Mouse (Mus musculus) forebrain, embryonic 14.5 days (tissue): ENCODE results near the gene Rasgrf1. TPM values are rescaled to one million over a fixed set of nuclear protein-coding genes. Genes with fewer than 3 reads are reported as not detected.

Experiments used
- ATAC-seq: fragments of 200-750 bp; cut with Nextera tagmentation; 2 replicates; pipeline ENCODE4 v1.8.0; 2017; ENCODE audit warnings: mild to moderate bottlenecking, moderate library complexity
- DNase-seq: peaks from one replicate; pipeline ENCODE4 v3.0.0-alpha.2; 2015; ENCODE audit warnings: low spot score
- H3K27ac ChIP-seq: fragments of 300-500 bp; sonication (generic); 2 replicates; pipeline ENCODE4 v1.5.1; 2014; ENCODE audit warnings: low read depth, mild to moderate bottlenecking, control low read depth, low read length, moderate library complexity
- H3K27me3 ChIP-seq: fragments of 300-500 bp; sonication (generic); replicated peaks from 2 replicates; pipeline ENCODE4 v1.6.1; 2014; ENCODE audit warnings: low read length, control low read depth, mixed read lengths; ENCODE audit not compliant: control insufficient read depth, insufficient read depth
- H3K36me3 ChIP-seq: fragments of 300-500 bp; sonication (generic); 2 replicates; pipeline ENCODE4 v1.6.1; 2014; ENCODE audit warnings: low read length, control low read depth; ENCODE audit not compliant: control insufficient read depth, insufficient read depth
- H3K4me1 ChIP-seq: fragments of 300-500 bp; sonication (generic); 2 replicates; pipeline ENCODE4 v1.6.1; 2014; ENCODE audit warnings: antibody characterized with exemption, low read length, control low read depth; ENCODE audit not compliant: control insufficient read depth, insufficient read depth
- H3K4me2 ChIP-seq: fragments of 300-500 bp; sonication (generic); 2 replicates; pipeline ENCODE4 v1.6.1; 2014; ENCODE audit warnings: mild to moderate bottlenecking, control low read depth, low read length
- H3K4me3 ChIP-seq: fragments of 300-500 bp; sonication (generic); 2 replicates; pipeline ENCODE4 v1.5.1; 2014; ENCODE audit warnings: low read depth, low read length, control low read depth
- H3K9ac ChIP-seq: fragments of 300-500 bp; sonication (generic); 2 replicates; pipeline ENCODE4 v1.6.1; 2014; ENCODE audit warnings: mild to moderate bottlenecking, low read length, control low read depth, moderate library complexity
- H3K9me3 ChIP-seq: fragments of 300-500 bp; sonication (generic); replicated peaks from 2 replicates; pipeline ENCODE4 v1.6.1; 2016; ENCODE audit warnings: low read length, control low read depth, mixed read lengths; ENCODE audit not compliant: control insufficient read depth
- whole genome bisulfite sequencing: fragments of 180-500 bp; shearing (Covaris S2); extraction: QIAGEN DNeasy Blood & Tissue Kit; methylation state at CpG from one replicate; pipeline ENCODE4 v1.1.7; 2014; 5-methylcytosine and 5-hydroxymethylcytosine counted together
- polyA plus RNA-seq: library from polyadenylated mRNA; unstranded; fragments of >200 nt; fragmentation: Nextera tagmentation; extraction: Ambion mirVana; gene quantifications from 2 replicates; pipeline ENCODE4 v1.2.1, GENCODE M21; 2014

The Rasgrf1 gene
- polyA plus RNA-seq, 1 experiment from 2014 or later: 3.8 TPM

GRCm38 (mm10) chr9:89892540-89893188 is 17.0 kb upstream of the Rasgrf1 start:
- DNase-seq: no peak
- Histone ChIP-seq H3K4me3 (no peak overlapping the region), H3K9ac (no peak overlapping the region), H3K4me2 (no peak overlapping the region), H3K36me3 (no peaks in the 10 kb centered on the region), H3K4me1 (no peaks in the 10 kb centered on the region), H3K27me3 (no peaks in the 10 kb centered on the region), H3K9me3 (no peaks in the 10 kb centered on the region), H3K27ac (no peak overlapping the region)
- ATAC-seq: no peak
- WGBS: 85% methylated on average over 5 of the region's 5 CpGs

GRCm38 (mm10) chr9:89900111-89900824 is 9.4 kb upstream of the Rasgrf1 start:
- Histone ChIP-seq H3K4me2 (no peak overlapping the region), H3K4me3 (no peak overlapping the region), H3K9ac (no peak overlapping the region), H3K27me3 (no peaks in the 10 kb centered on the region), H3K9me3 (no peaks in the 10 kb centered on the region), H3K27ac (no peak overlapping the region), H3K4me1 (no peaks in the 10 kb centered on the region), H3K36me3 (no peaks in the 10 kb centered on the region)
- 16% methylated on average over 14 of the region's 14 CpGs for WGBS
- ATAC-seq (no peak), DNase-seq (no peak)

GRCm38 (mm10) chr9:89901184-89901583 is 8.5 kb upstream of the Rasgrf1 start:
- H3K9me3 ChIP-seq: no peaks in the 10 kb centered on the region
- H3K36me3 ChIP-seq: no peaks in the 10 kb centered on the region
- no peak overlapping the region for H3K27ac ChIP-seq
- 71% methylated on average over 4 of the region's 4 CpGs for WGBS
- H3K4me1 ChIP-seq: no peaks in the 10 kb centered on the region
- no peak for ATAC-seq
- peaks cover 5% of the 10 kb centered on the region; the same call in 1 of the 2 replicates for H3K27me3 ChIP-seq
- H3K9ac ChIP-seq: no peak overlapping the region
- DNase-seq: no peak
- no peak overlapping the region for H3K4me3 ChIP-seq
- H3K4me2 ChIP-seq: no peak overlapping the region

GRCm38 (mm10) chr9:89902813-89903212 is 6.9 kb upstream of the Rasgrf1 start:
- 76% methylated on average over 2 of the region's 2 CpGs for WGBS
- H3K27me3 ChIP-seq: peaks cover 21% of the 10 kb centered on the region

GRCm38 (mm10) chr9:89906645-89907044 is 3.1 kb upstream of the Rasgrf1 start:
- DNase-seq (no peak), ATAC-seq (no peak)
- H3K9me3 ChIP-seq: no peaks in the 10 kb centered on the region
- peaks cover 9% of the 10 kb centered on the region; the same call in 1 of the 2 replicates for H3K4me1 ChIP-seq
- H3K4me3 ChIP-seq: no peak overlapping the region
- H3K36me3 ChIP-seq: no peaks in the 10 kb centered on the region
- peaks cover 55% of the 10 kb centered on the region for H3K27me3 ChIP-seq
- H3K4me2 ChIP-seq: no peak overlapping the region
- no peak overlapping the region for H3K27ac ChIP-seq
- H3K9ac ChIP-seq: no peak overlapping the region

More at GRCm38 (mm10) chr9:89902813-89903212, 6.9 kb upstream of the Rasgrf1 start:
- no peak for DNase-seq
- Histone ChIP-seq H3K4me1 (no peaks in the 10 kb centered on the region), H3K4me3 (no peak overlapping the region), H3K9me3 (no peaks in the 10 kb centered on the region), H3K27ac (no peak overlapping the region), H3K4me2 (no peak overlapping the region), H3K9ac (no peak overlapping the region), H3K36me3 (no peaks in the 10 kb centered on the region)
- no peak for ATAC-seq

GRCm38 (mm10) chr9:89907941-89908340 is 1.8 kb upstream of the Rasgrf1 start:
- Histone ChIP-seq H3K4me2 (peak overlapping the region; percentile 89), H3K4me1 (peaks cover 9% of the 10 kb centered on the region; the same call in 1 of the 2 replicates), H3K4me3 (peak overlapping the region; percentile 46; the same call in 1 of the 2 replicates), H3K9me3 (no peaks in the 10 kb centered on the region), H3K9ac (no peak overlapping the region), H3K27ac (no peak overlapping the region), H3K36me3 (no peaks in the 10 kb centered on the region), H3K27me3 (peaks cover 65% of the 10 kb centered on the region)
- DNase-seq: no peak
- no peak for ATAC-seq

- no peaks in the 10 kb centered on the region for H3K9me3 ChIP-seq
- H3K9ac ChIP-seq: peak overlapping the region; percentile 35
- no peak overlapping the region for H3K27ac ChIP-seq
- no peaks in the 10 kb centered on the region for H3K36me3 ChIP-seq
- H3K27me3 ChIP-seq: peaks cover 67% of the 10 kb centered on the region
- DNase-seq (peak; percentile 66), ATAC-seq (peak; percentile 40; the same call in 1 of the 2 replicates)
- 1% methylated on average over 33 of the region's 33 CpGs for WGBS
- H3K4me1 ChIP-seq: peaks cover 9% of the 10 kb centered on the region; the same call in 1 of the 2 replicates
- H3K4me3 ChIP-seq: peak overlapping the region; percentile 46
- H3K4me2 ChIP-seq: peak overlapping the region; percentile 89
Measured at GRCm38 (mm10) chr9:89908601-89909000, 1.1 kb upstream of the Rasgrf1 start.

GRCm38 (mm10) chr9:89910011-89910400 is 298 bp downstream of the Rasgrf1 start:
- Histone ChIP-seq H3K9ac (peak overlapping the region; percentile 45; the same call in 1 of the 2 replicates), H3K27ac (no peak overlapping the region), H3K36me3 (no peaks in the 10 kb centered on the region), H3K9me3 (no peaks in the 10 kb centered on the region), H3K4me2 (peak overlapping the region; percentile 89), H3K4me3 (peak overlapping the region; percentile 46), H3K4me1 (peaks cover 9% of the 10 kb centered on the region; the same call in 1 of the 2 replicates), H3K27me3 (peaks cover 67% of the 10 kb centered on the region)
- DNase-seq (no peak), ATAC-seq (no peak; the same call in 1 of the 2 replicates)
- under 1% methylated on average over 26 of the region's 26 CpGs for WGBS
